Mouse (Mus musculus) lung, postnatal 0 days (tissue): ENCODE results near the gene Trim34a.
"Not testable (repeated sequence)": the region's sequence is repeated elsewhere in the genome, so short reads cannot be mapped to it uniquely, and the experiment has no call there.

Experiments
- CTCF ChIP-seq: IDR thresholded peaks from 2 replicates; pipeline ENCODE4 v1.5.1; 2016; ENCODE audit warnings: antibody characterized with exemption, mild to moderate bottlenecking
- EP300 ChIP-seq: IDR thresholded peaks from 2 replicates; pipeline ENCODE4 v1.6.1; 2016; ENCODE audit warnings: antibody characterized with exemption, mild to moderate bottlenecking, control low read depth

- not testable (repeated sequence) for TF ChIP-seq CTCF, EP300
Measured at GRCm38 (mm10) chr7:104265335-104265734, 21.1 kb downstream of the Trim34a start.
